In genomic region chr11:62602619-62603311, GRCm38 (mm10) we compare ENCODE assay signal across 1 mouse cellular context.
A peak's percentile ranks its signal among the peaks of the same experiment; 100 is the strongest.
TF ChIP-seq lines count a peak whose summit lies in the region.

No protein-coding gene starts in this region.

TF ChIP-seq in CH12.LX, 34 proteins besides CTCF, POLR2A, EP300 and RAD21:
- TF ChIP-seq POLR2AphosphoS2 (IDR thresholded peaks at IDR 0.05; ENCODE audit: low read depth, low read length) (peak; percentile 100), TBP (conservative IDR thresholded peaks at IDR 0.05; ENCODE audit: low read depth, low read length) (peak; percentile 99), E2F4 (IDR thresholded peaks at IDR 0.05; ENCODE audit: insufficient replicate concordance, low read depth, low read length) (peak; percentile 98), JUN (IDR thresholded peaks at IDR 0.05; ENCODE audit: insufficient read depth, low read depth, low read length) (no peak), USF1 (IDR thresholded peaks at IDR 0.05; ENCODE audit: low read depth, low read length) (no peak; the same call in 1 of the 2 replicates), TCF12 (IDR thresholded peaks at IDR 0.05; ENCODE audit: low read depth, low read length) (peak; percentile 98), HCFC1 (IDR thresholded peaks at IDR 0.05; ENCODE audit: low read depth, low read length) (peak; percentile 91), CHD2 (IDR thresholded peaks at IDR 0.05; ENCODE audit: low read length) (no peak; the same call in none of the 2 replicates), SIN3A (IDR thresholded peaks at IDR 0.05; ENCODE audit: low read length) (peak; percentile 81), UBTF (IDR thresholded peaks at IDR 0.05; ENCODE audit: low read depth, low read length) (peak; percentile 85), MAZ (IDR thresholded peaks at IDR 0.05; ENCODE audit: low read depth, low read length) (0 out of 2 replicates have a peak, but pooled peaks have one; percentile 58), NELFE (IDR thresholded peaks at IDR 0.05; ENCODE audit: low read depth, low read length) (peak; percentile 100), MAX (IDR thresholded peaks at IDR 0.05; ENCODE audit: low read length) (peak; percentile 96), ZNF384 (IDR thresholded peaks at IDR 0.05; ENCODE audit: low read depth, low read length) (peak; percentile 61), RCOR1 (conservative IDR thresholded peaks at IDR 0.05; ENCODE audit: low read depth, low read length) (peak; percentile 77; the same call in 1 of the 2 replicates), NRF1 (IDR thresholded peaks at IDR 0.05; ENCODE audit: low read depth, low read length) (peak; percentile 93), CHD1 (IDR thresholded peaks at IDR 0.05; ENCODE audit: low read depth, low read length) (peak; percentile 100), MAFK (IDR thresholded peaks at IDR 0.05; ENCODE audit: insufficient replicate concordance, low read length) (no peak), JUND (conservative IDR thresholded peaks at IDR 0.05; ENCODE audit: low read depth, low read length) (peak; percentile 35), USF2 (conservative IDR thresholded peaks at IDR 0.05; ENCODE audit: low read depth, low read length) (peak; percentile 13; the same call in 1 of the 2 replicates), BHLHE40 (IDR thresholded peaks at IDR 0.05; ENCODE audit: low read depth, low read length) (peak; percentile 93), SMC3 (IDR thresholded peaks at IDR 0.05; ENCODE audit: low read depth, low read length) (0 out of 2 replicates have a peak, but pooled peaks have one; percentile 9), MYC (IDR thresholded peaks at IDR 0.05; ENCODE audit: low read depth, low read length) (peak; percentile 98), ZMIZ1 (IDR thresholded peaks at IDR 0.05; ENCODE audit: low read depth, low read length) (peak; percentile 100), GABPA (IDR thresholded peaks at IDR 0.05; ENCODE audit: insufficient replicate concordance, low read depth, low read length) (no peak), ELF1 (IDR thresholded peaks at IDR 0.05; ENCODE audit: low read depth, low read length) (peak; percentile 79), MEF2A (IDR thresholded peaks at IDR 0.05; ENCODE audit: borderline replicate concordance, low read depth, low read length) (peak; percentile 90), KAT2A (IDR thresholded peaks at IDR 0.05; ENCODE audit: insufficient replicate concordance, low read length) (peak; percentile 95), ZKSCAN1 (IDR thresholded peaks at IDR 0.05; ENCODE audit: borderline replicate concordance, low read depth, low read length) (no peak), ETS1 (conservative IDR thresholded peaks at IDR 0.05; ENCODE audit: low read depth, low read length) (0 out of 2 replicates have a peak, but pooled peaks have one; percentile 27), MXI1 (IDR thresholded peaks at IDR 0.05; ENCODE audit: low read depth, low read length) (peak; percentile 94), ZC3H11A (IDR thresholded peaks at IDR 0.05; ENCODE audit: low read depth, low read length) (no peak), IRF4 (IDR thresholded peaks at IDR 0.05; ENCODE audit: low read depth, low read length) (peak; percentile 84; the same call in 1 of the 2 replicates), PAX5 (IDR thresholded peaks at IDR 0.05; ENCODE audit: low read length) (no peak)
